Mouse (Mus musculus): ENCODE data around the gene Cdk5rap3. TPM values are rescaled to one million over a fixed set of nuclear protein-coding genes. Genes with fewer than 3 reads are reported as not detected.

Gene Cdk5rap3
- 10 to 100 TPM; 21.0 to 25.3 TPM for total RNA-seq (2021)
- long read RNA-seq, experiment 1, transcript Cdk5rap3-201 (14 exons, 2,250 nt), result major isoform, 31 of 59 reads
- long read RNA-seq, experiment 1, partial matches to known transcripts, result 6 of 59 reads
- long read RNA-seq, experiment 1, other reads (novel, unspliced or antisense), result 22 of 59 reads
- long read RNA-seq, experiment 2, transcript Cdk5rap3-201 (14 exons, 2,250 nt), result major isoform, 55 of 91 reads
- long read RNA-seq, experiment 2, partial matches to known transcripts, result 3 of 91 reads
- long read RNA-seq, experiment 2, other reads (novel, unspliced or antisense), result 33 of 91 reads

DNA sequence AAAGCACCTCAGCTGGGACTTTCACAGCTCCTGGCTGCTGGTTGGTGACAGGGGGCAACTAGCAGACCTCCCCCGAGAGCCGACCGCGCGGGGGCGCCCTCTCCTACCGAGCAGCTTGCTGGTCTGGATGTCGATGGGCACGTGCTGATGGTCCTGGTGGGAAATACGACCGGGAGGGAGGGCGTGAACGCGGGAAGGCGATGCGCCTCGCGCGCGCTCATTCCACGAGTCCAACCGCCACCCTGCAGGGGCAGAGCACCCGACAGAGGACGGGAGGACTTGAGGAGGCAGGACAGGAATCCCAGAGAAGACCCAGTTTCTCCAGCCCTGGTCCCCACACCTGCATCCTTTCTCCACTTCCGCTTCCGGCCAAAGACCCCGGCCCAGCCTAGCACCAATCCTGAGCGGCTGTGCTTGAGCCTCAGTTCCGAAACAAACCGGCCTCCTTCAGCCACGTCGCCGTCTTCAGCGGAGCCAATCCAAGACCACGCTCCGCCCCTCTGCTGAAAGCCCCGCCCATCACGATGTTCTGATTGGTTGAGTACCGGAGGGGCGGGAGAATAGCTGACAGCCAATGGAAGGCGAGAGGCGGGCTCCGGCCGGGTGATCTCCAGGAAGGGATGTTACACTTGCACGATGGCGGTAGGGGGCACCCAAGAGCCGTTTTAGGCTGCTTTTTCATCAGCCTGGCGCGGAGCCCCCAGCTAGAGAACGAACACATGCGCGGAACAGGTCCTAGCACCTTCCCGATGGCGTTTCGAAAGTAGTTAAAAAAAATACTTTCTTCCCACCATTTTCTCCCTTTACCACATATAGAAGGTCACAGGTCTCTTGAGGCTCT lies at the start of gene Cdk5rap3:
Gene Cdk5rap3, minus strand, starts transcription at position 453 of the 841 bp plus-strand sequence.
- DNase-seq, result peak; percentile 99
- intact Hi-C loops (cut with DNase I), result no loop called here

DNA sequence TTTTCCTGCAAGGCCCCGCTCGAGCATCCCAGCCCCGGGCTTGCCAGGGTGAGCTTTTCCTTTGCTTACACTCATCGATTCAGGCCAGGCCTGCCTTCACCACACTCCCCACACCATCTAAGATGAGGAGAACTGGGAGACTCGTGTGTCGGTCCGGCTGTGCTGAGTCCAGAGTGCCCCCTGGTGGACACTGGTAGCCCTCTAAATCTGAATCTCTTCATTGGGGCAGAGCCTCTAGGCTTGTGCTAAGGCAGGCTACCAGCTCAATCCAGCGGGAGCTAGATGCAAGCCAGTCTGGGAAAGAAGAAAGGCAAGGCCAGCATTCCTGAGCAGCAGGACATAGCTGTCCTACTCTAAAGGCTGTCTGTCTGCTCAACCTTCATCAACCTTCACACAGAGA lies 47.3 kb upstream of the Cdk5rap3 start:
- DNase-seq, result peak; percentile 84 to 91
- intact Hi-C loops (cut with DNase I), result no loop called here

DNA sequence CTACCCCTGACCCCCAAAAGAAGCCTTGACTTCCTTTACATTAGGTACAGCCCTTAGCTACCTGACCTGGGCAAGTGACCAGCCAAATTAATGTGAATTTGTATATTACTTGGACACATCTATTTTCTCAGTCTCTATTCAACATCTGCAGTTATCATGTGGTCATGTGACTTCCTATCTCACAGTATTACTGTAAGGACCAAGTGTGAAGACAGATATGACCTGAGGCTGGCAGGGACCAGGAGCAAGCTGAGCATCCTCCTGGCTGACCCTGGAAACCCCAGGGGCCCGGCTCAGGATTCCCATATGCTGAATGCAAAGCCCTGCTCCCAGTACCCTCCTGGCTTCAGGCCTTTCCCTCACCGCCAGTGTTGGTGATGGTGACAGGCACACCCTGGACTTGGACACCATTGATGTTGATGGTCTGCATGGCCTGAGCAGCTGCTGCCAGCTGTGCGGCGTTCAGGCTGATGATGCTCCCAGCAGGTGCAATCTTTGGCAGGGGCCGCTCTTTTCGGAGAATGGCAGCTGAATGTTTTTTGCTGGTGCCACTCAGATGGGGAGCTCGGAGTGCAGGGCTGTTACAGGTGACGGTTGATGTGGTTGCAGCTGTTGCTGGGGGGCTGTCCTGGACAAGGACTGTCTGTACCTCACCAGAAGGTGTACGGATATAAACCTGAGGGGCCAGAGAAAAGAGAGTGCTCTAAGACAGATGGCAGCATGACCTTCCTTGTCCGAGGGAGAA lies 40.9 kb upstream of the Cdk5rap3 start:
- no peak for DNase-seq
- intact Hi-C loops (cut with DNase I), result no loop called here

DNA sequence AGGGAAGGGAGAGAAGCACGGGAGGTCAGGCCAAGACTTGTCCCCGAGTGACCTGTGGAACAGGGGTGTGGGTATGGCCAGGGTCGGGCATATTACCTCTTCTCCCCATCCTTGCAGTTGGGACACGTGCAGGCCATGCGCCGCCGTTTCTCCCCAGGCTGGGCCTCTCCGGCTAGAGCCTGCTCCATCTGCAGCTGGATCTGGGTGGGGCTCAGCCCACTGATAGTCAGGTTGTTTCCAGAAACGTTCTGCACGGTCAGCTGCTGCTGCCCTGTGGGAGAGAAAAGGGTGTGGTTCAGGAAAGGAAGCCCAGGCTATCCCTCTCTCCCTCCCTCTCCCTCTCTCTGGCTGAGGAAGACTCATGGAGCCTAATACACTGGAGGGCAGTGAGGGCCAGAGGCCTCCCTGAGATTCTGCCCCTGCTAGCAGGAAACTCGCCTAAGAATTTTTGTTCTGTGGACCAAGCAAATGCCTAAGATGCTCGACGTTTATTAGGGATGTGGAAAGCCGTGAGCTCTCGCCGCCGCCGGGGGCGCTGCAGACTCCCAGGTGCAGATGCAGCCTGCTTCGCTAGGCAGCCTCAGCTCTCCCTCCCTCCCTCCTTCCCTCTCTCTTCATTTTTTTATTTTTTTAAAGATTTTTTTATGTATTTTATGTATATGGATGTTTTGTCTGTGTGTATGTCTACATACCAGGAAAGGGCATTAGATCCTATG lies 39.9 kb upstream of the Cdk5rap3 start:
- intact Hi-C loops (cut with DNase I), result no loop called here
- DNase-seq, result peak in 1 of 2 experiments; percentile 63

DNA sequence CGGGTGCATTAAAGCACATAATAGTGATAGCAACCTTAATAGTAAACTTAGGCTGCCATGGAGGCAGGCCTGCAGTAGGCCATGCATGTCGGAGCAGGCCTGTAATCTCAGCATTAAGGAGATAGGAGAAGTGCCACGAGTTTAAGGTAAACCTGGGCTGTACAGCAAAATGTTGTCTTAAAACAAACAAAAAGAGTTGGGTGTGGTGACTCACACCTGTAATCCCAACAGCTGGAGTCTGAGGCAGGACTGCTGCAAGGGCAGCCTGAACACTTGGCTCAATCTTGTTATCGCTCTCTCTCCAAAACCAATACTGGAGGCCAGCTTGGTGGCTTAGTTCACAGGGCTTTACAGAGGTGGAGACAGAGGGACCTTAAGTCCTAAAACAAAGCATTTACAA lies 38.8 kb upstream of the Cdk5rap3 start:
- intact Hi-C loops (cut with DNase I), result no loop called here
- DNase-seq, result no peak

DNA sequence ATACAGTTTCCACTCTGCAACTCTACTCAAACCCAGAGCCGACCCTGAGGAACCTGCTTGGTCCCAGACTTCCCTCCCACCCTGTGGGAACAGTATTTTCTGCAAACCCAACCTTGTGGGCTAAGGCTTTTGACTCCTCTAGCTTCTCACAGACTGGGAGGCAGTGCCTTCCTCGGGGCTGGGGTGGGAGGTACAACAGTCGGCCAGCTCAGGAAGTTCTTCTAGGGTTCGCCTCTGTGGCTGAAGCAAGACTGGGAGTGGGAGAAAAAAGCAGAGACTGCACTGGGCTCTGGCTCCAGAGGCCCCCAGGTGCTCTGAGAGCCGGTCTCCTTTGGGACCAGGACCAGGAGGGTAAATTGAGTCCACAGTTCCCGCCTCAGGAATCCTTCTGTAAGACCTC lies 36.6 kb upstream of the Cdk5rap3 start:
- DNase-seq, result no peak
- intact Hi-C loops (cut with DNase I), result no loop called here

DNA sequence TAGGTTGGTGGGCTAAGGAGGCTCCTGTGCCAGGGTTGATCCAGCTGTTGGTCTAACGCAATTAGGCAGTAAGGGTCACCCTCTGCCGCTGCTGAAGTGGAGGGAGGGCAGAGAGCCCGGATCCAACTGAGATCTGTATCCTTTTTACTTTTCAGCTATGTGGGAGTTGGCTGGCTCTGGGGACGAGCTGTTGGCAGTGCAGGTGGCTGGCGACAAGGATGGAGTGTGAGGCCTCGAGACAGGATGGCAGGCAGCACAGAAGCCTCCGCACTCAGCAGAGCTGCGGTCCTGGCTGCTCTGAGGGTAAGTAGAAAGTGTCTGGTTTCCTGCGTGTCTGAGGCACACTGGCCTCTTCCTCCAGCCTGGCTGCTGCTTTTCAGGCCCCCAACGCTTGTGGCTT lies 36.1 kb upstream of the Cdk5rap3 start:
- intact Hi-C loops (cut with DNase I), result no loop called here
- DNase-seq, result no peak

DNA sequence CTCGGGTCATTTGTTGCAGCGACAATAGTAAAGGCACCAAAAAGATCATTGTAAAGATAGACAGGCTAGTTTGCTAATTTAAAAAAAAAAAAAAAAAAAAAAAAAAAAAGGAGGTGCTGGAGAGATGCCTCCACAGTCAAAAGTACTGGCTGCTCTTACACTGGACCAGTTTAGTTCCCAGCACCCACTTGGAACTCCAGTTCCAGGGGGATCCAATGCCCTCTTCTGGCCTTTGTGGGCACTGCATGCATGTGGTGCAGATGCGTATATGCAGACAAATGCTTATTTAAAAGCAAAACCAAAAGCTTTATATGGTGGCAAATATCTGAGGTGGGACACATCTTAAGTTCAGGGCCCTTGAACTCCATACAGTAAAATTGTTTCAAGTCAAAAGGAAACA lies 34.5 kb upstream of the Cdk5rap3 start:
- DNase-seq, result no peak
- intact Hi-C loops (cut with DNase I), result no loop called here

DNA sequence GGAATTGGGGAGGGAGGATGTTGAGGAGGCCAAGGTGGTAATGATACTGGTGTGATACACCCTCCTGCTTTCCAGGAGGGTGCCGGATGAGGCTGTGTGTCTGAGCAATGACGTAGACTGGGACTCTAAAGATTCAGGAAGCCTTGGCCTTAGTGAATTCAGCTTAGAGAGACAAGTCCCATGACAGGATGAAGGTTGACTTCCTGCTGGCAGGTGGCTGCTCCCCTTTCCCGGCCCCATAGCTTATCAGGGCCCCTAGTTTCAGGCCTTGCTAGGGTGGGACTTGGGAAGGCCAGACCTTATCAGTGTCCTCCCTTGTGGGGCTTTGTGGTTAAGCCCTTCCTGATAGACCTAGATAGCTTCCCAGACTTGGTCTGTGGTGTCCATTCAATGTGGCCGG lies 31.6 kb upstream of the Cdk5rap3 start:
- intact Hi-C loops (cut with DNase I), result no loop called here
- DNase-seq, result no peak

DNA sequence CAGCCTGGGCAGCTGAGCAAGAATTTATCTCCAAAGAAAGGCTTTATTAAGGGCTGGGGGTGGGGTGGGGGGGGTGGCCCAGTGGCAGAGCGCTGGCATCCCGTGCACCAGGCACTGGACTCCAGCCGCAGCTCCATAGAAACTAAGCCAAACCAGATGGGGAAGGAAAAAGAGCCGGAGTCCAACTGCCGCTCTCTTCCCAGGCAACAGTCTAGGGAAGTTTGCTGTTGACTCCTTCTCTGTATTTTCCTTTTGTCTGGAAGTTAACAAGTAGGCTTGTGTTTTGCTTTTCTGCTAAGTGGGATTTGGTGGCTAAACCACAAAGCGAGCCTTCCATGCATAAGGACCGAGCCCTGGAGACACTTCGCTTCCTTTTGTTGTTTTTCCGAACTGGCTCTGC lies 30.2 kb upstream of the Cdk5rap3 start:
- DNase-seq, result no peak
- intact Hi-C loops (cut with DNase I), result no loop called here

DNA sequence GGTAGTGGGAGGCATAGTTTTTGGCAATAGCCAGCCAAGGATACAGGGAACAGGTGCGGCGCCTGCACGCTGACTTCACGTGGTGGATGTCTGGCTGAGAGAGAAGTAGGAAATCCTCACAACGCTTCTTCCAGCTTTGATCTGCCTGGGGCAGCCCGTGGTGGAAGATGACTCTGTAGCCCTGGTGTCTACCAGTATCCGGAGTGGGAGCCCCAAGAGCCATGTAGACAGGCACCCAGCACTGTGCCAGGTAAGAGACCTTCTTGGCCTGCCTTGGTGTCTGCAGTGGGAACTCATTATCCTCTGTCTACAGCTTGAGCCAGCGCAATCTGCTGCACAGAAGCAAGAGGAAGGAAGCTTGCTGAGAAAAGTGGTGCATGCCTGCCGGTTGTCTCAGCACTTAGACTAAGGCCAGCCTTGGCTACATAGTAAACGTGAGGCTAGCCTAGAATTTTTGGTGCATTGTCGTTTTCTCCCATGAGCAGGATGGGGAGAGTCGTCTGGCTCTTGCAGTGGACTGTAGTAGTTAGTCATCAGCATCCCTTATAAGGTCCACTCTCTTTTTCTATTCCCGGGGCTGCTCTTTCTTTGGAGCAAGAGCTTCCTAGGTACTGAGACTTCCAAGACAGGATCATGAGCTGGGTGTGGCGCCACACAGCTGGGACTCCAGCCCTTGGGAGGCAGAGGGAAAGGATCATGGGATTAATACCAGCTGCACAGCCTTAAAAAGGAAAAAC lies 28.7 kb upstream of the Cdk5rap3 start:
- intact Hi-C loops (cut with DNase I), result no loop called here
- peak in 1 of 2 experiments; percentile 31 for DNase-seq

DNA sequence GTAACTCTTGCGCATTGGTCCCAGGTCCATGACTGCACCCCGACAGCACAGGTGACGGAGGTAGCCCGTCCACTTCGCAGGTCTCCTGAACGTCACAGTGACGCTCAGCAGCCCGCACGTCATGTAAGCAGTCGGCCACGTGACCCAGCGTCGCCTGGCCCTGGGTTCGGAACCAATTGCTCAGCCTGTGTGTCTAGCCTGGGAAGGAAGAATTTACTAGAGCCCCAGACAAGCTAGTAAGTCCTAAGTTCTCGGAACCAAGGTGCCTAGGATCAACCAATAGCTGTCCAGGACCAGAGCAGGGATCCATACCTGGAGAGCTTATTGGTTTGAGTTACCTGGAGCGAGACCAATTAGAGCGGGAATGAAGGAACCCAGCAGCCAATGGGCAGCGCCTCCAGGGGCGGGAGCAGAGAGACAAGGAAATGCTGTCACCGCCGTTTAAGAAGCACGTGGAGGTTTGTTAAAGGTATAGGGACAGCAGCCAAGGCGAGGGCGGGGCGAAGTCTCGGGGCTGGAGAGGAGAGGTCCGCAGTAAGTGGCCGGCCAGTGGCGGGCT lies 27.5 kb upstream of the Cdk5rap3 start, which contains the start of gene Pnpo:
Gene Pnpo, minus strand, starts transcription at position 241 of the 559 bp plus-strand sequence.
- intact Hi-C loops (cut with DNase I), result no loop called here
- peak; percentile 82 to 84 for DNase-seq

DNA sequence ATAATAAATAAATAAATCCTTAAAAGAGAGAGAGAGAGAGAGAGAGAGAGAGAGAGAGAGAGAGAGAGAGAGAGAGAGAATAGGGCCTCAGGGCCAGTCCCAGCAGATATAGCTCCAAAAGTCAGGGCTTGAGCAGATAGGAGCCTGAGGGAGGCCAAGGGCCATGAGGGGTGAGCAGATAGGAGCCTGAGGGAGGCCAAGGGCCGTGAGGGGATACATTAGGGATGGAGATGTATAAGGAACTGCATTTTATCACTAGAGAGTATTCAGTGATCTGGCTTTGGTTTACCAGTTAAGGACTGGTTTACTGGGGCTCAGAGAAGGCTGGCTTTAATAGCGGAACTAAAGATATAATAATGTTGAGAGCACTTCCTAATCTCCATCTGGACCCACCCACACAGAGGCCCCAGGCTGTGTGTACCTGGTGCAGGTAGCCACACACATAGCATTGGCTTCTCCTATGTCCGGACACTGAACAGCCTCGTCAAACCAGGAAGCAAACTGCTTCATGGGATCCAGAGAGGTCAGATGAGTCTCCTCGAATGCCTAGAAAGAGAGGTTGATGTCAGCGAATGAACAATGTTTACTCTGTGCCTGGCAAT lies 25.8 kb upstream of the Cdk5rap3 start:
- intact Hi-C loops (cut with DNase I), result no loop called here

DNA sequence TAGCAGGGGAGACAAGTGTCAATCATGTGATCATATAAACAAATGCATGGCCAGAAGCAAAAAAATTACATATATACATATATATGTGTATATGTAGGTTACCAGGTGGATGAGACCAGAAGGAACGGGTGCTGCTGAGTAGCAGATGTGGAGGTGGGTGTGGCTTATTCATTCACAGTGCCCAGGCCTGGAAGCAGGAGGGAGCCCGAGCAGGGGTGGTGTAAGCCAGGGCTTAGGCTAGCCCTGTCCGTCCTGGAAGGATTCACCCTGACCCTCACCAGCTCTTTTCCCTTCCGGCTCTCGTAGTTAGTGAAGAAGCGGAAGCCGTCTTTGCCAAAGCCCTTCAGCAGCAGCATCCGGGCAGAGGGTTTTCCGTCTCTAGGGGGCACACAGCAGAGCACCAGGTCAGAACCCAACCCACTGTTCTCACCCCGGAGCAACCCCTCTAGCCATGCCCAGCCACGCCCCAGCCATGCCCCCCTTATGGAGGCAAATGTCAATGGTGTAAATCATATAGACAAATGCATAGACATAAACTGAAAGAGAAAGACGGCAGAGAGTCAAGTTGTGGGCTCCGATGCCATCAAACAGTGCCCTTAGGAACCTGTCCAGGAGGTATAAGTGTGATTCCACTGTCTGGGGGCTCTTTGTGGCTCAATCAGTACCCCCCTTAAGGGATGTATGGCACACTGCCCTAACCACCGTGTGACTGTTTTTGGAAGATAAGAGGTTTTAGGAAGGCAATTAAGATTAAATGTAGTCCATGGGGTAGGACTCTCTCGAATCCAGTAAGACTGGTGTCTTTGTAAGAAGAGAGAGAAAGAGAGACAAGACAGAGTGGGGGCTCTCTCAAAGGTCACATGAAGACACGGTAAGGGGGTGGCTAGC lies 24.5 kb upstream of the Cdk5rap3 start:
- intact Hi-C loops (cut with DNase I), result no loop called here
- DNase-seq, result no peak

More for the DNA sequence above, 25.8 kb upstream of the Cdk5rap3 start:
- no peak for DNase-seq

DNA sequence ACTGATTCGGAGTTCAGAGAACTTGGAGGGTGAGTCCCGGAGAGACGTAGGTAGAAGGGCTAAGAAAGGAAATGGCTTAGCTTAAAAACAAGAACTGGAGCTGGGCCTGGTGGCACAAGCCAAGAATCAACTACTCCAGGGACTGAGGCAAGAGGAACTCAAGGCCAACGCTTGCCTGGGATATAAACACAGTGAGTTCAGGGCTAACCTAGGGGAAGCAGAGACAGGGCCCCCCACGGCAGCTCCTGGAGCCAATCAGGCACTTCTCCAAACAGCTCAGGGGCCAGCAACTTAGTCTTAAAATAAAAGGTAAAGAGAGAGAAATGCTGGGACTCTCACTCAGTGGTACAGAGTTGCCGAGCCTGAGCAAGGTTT lies 22.1 kb upstream of the Cdk5rap3 start:
- intact Hi-C loops (cut with DNase I), result no loop called here
- DNase-seq, result no peak

DNA sequence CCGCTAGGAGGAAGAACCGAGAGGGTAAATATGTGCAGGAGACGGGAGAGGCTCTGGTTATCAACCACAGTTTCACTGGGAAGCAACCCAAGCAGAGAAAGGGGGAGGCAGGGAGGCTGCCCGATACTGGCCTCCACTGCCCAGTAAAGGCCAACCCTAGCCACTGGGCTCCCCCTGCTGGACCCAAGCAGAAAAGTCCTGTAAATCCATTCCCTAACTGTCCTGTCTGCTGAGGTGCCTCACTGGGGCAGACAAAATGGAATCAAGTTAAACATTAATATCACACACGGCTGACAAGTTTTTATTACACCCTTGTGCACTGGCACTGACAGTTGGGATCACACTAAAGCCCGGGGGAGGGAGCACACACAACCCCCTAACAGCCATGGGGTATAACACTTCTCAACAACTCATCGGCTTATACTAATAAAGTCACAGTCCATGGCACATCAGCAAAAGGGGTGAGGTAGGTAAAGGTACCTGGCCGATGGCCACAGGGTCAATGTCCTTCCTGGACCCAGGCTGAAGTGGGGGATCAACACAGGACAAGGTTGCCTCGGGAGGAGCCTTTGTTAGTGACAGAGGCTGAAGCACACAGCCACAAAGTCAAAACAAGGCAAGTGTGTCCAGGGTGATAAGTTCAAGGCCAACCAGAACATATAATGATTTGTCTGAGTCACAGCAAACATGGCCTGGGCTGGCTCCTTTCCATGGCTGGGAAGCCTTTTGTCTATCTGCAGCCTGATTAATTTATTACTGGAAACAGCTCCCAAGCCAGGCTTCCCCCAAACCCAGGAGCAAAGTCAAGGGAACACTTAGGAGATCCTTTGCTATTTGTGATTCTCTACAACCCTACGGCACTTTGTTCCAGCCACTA lies 21.5 kb upstream of the Cdk5rap3 start:
- intact Hi-C loops (cut with DNase I), result no loop called here
- DNase-seq, result peak; percentile 41 to 45

Measured in gastrocnemius, postnatal 36 days (tissue).